Mouse (Mus musculus) left cerebral cortex, postnatal 14 days (tissue): ENCODE measurements around the gene Slc1a5. TPM values are rescaled to one million over a fixed set of nuclear protein-coding genes. Genes with fewer than 3 reads are reported as not detected.

Experiments
- DNase-seq, 2 experiments: peaks; one replicate each; pipeline ENCODE4 v3.0.0; 2021 to 2022; ENCODE audit warnings: low spot score in 2 of 2, mixed read lengths in 1 of 2
- intact Hi-C: fragments of 180-260 bp; cut with DNase I; formaldehyde crosslinking; loops from one replicate; pipeline ENCODE4 v1.15.1; 2025
- total RNA-seq, 2 experiments: library from RNA; stranded (reverse); gene quantifications; 2 replicates each; pipeline ENCODE4 v1.2.3; 2021

The Slc1a5 gene
- total RNA-seq, 2 experiments from 2014 or later = 3.8 to 5.7 TPM

GRCm38 (mm10) chr7:16780076-16780475 is 1.1 kb upstream of the Slc1a5 start:
- DNase-seq = no peak
- intact Hi-C loops = no loop called here

DNA sequence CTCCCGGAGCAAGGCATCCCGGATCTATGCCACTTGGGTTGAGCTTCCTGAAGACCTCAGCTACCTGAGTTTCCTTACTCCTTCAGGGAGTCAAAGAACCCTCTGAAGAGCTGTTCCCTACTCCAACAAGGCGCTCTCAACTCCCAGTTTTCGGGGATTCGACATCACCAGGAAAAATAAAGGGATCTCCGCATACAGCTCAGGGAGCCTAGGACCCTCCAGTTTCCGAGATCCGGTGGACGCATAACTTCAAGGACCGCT is 345 bp downstream of the Slc1a5 start:
- DNase-seq = no peak
- intact Hi-C loops = no loop called here

DNA sequence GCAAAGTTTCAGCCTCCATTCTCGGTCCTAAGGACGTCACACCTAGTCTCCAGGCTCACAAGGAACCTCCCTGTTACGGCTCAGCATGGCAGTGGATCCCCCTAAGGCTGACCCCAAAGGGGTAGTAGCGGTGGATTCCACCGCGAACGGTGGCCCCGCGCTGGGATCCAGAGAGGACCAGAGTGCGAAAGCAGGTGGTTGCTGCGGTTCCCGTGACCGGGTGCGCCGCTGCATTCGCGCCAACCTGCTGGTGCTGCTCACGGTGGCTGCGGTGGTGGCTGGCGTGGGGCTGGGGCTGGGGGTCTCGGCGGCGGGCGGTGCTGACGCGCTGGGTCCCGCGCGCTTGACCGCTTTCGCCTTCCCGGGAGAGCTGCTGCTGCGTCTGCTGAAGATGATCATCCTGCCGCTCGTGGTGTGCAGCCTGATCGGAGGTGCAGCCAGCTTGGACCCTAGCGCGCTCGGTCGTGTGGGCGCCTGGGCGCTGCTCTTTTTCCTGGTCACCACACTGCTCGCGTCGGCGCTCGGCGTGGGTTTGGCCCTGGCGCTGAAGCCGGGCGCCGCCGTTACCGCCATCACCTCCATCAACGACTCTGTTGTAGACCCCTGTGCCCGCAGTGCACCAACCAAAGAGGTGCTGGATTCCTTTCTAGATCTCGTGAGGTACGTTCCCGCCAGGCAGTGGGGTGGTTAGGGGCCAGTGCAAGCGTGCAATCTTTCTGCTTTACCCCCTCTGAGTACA is 845 bp downstream of the Slc1a5 start:
- intact Hi-C loops = no loop called here
- DNase-seq = no peak

- no peak for DNase-seq
- intact Hi-C loops = no loop called here
Observed at GRCm38 (mm10) chr7:16782555-16783125, 1.5 kb downstream of the Slc1a5 start.

DNA sequence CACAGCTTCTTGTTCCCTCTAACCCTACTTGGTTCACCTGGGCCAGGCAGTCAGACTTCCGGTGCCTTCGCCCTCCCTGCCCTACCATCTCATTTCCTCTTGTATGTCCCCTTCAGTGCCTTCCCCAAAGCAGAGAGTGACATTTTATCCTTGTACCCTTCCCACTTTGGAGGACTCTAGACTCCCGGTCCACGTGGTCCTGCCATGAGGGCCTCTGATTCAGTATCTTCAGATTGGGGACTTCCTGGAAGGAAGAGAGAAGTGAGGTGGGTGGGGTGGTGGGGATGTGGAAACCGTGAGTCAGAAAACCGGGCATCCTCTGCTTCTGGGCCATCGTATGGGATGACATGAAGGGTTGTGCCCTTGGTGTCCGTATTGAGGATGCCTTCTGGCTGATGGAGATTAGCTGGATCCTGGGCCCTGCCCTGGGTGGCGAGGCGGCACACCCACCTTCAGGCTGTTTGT is 2.1 kb downstream of the Slc1a5 start:
- intact Hi-C loops = no loop called here

DNA sequence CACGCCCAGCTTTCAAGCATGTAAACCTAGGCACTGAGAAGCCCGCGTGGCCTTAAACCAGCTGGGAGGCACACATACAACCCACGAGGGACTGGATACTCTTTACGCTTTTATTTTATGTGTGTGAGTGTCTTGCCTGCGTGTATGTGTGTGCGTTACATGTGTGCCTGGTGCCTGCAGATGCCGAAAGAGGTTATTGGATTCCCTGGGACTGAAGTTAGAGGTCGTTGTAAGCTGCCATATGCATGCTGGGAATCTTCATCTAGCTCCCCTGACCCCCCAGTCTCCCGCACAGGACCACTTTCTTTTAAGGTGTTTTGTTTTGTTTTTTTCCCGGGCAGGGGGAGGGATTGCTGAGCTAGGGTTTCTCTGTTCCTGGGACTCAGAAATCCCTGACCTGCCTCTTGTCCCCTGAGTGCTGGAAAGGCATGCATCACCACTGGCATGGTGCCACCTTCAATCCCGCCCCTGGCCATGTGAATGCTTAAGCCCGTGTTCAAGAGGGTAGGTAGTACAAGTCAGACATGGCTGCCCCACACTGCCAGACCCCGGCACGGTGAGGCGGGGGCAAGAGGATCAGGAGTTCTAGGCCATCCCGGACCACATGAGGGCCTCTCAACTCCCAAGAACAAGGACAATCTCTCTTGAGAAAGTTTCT is 2.7 kb downstream of the Slc1a5 start:
- no peak for DNase-seq
- intact Hi-C loops = no loop called here

More for the DNA sequence above, 2.1 kb downstream of the Slc1a5 start:
- DNase-seq = no peak

DNA sequence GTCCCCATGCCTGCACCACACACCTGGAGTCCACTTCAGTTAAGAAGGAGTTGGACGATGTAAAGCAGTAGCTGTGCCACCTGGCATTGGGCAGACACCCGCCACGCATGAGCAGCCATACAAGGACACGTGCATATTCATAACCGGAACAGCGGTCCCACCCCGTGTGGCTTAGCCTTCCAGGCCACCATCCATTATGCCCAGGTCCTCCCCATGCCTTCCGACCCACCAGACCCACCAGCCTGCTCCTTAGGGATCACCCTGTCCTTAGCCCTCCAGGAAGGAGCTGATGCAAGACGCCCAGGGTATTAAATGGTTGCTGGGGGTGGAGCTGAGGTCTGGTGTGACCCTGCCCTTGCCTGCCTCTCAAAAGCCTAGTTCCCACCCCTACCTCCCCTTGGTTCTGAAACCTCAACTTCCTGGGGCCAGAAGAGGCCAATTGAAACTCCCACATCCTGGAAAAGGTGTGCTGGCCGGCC is 3.4 kb downstream of the Slc1a5 start:
- intact Hi-C loops = no loop called here
- no peak for DNase-seq

DNA sequence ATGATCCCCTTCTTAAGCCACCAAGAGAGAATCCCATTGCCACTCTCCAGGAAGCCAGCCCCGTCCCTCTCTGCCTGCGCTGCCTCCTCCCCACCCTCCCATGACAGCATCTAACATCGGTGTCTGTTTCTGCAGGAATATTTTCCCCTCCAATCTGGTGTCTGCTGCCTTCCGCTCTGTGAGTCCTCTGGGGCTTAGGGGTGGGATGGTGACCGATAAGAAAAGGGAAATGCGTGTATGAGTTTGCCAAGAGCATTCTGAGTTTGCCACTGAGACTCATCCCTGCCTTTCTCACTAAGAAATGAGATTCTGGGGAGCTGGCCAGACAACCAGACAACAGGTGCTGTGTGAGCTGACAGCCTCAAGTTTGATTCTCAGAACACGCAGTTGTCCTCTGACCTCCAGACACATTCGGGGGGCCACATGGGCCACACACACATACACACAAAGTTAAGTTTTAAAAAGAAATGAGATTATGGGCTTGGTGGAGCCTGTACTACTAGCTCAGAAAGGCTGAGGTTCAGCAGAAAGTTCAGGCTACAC is 4.5 kb downstream of the Slc1a5 start:
- intact Hi-C loops = no loop called here
- DNase-seq = no peak

- DNase-seq = no peak
- intact Hi-C loops = no loop called here
Observed at GRCm38 (mm10) chr7:16792316-16792715, 11.2 kb downstream of the Slc1a5 start.

- intact Hi-C loops = no loop called here
- no peak for DNase-seq
Observed at GRCm38 (mm10) chr7:16793010-16793725, 12.0 kb downstream of the Slc1a5 start.

GRCm38 (mm10) chr7:16794886-16795285 is 13.7 kb downstream of the Slc1a5 start:
- intact Hi-C loops = loop anchor here (5.0 kb wide), 1 partner anchor 33 kb away; no protein-coding TSS in a partner anchor
- no peak for DNase-seq

- intact Hi-C loops = no loop called here
- no peak for DNase-seq
Observed at GRCm38 (mm10) chr7:16804409-16805028, 23.4 kb downstream of the Slc1a5 start.

DNA sequence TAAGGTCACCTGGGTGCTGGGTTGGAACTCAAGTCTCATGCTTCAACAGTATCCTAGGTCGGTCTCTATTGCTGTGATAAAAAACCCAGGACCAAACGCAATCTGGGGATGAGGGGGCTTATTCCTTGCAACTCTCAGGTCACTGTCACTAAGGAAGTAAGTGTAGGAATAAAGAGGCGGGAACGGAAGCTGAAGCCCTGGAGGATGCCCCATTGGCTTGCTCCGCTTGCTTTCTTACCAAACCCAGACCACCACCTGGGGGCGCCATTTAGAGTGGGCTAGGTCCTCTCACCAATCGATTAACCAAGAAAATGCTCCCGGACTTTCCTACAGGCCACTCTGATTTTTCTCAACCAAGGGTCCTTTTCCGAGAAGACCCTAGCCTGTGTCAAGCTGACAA is 26.8 kb downstream of the Slc1a5 start:
- intact Hi-C loops = no loop called here
- no peak for DNase-seq

GRCm38 (mm10) chr7:16808647-16809046 is 27.5 kb downstream of the Slc1a5 start:
- intact Hi-C loops = no loop called here

DNA sequence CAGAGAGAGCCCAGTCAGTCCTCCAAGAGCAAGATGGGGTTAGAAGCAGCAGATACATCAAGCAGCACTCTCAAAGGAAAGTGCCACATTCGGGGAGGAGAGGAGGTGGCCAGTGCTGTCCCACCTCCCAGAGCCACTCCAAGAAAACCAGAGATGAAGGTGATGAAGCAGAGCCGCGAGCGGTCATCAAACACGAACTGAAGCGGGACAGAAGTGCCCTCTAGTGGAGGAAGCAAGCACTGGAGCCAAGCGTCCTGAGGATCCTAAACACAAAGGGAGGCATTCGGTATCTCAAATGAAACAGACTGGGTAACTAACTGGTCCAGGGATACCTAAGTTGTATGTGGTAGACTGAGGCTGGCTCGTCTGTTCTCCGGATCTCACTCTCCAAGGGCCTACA is 28.6 kb downstream of the Slc1a5 start:
- DNase-seq = peak; percentile 72 to 81
- intact Hi-C loops = loop anchor here (5.0 kb wide), 3 partner anchors 38 to 182 kb away; no protein-coding TSS in a partner anchor

More at GRCm38 (mm10) chr7:16808647-16809046, 27.5 kb downstream of the Slc1a5 start:
- no peak for DNase-seq

DNA sequence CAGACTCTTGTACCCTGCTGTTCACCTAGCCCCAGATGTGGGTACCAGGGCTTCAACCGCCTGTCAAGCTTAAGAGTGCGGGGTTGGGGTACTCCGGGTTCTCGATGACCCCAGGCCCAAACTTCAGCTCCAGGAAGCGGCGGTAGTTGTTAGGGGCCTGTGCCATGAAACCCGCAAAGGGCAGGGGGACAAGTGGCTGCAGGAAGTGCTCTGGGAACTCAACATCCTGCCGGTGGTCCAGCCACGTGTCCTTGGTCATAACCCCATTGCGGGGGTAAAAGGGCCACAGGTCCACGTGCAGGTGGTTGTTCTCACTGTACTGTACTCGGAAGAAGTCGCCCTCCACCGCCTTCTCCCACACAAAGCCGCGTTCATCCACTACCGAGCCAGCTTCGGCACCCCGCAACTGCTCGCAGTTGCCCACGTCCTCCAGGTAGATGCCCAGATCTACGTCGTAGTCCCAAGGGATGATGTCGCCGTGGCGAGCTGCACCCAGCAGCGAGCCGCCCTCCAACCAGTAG is 29.3 kb downstream of the Slc1a5 start:
- DNase-seq = no peak
- intact Hi-C loops = loop anchor here (5.0 kb wide), 3 partner anchors 37 to 183 kb away; no protein-coding TSS in a partner anchor

- intact Hi-C loops = loop anchor here (5.0 kb wide), 3 partner anchors 36 to 184 kb away; no protein-coding TSS in a partner anchor
Observed at GRCm38 (mm10) chr7:16810920-16811648, 29.9 kb downstream of the Slc1a5 start.

GRCm38 (mm10) chr7:16811649-16812070 is 30.5 kb downstream of the Slc1a5 start:
- DNase-seq = no peak
- intact Hi-C loops = loop anchor here (5.0 kb wide), 3 partner anchors 36 to 184 kb away; no protein-coding TSS in a partner anchor

More at GRCm38 (mm10) chr7:16810920-16811648, 29.9 kb downstream of the Slc1a5 start:
- DNase-seq = peak; percentile 55 to 63
